Mouse (Mus musculus): ENCODE measurements around the gene Ms4a4d.

Gene Ms4a4d

GRCm38 (mm10) chr19:11574965-11575364, 38.4 kb downstream of the Ms4a4d start:
- DNase-seq (ENCODE audit: low spot score), result no peak

GRCm38 (mm10) chr19:11589205-11589604, 52.6 kb downstream of the Ms4a4d start:
- no peak for DNase-seq (ENCODE audit: low spot score)

GRCm38 (mm10) chr19:11589891-11590449, 53.4 kb downstream of the Ms4a4d start:
- no peak for DNase-seq (ENCODE audit: low spot score)

DNA sequence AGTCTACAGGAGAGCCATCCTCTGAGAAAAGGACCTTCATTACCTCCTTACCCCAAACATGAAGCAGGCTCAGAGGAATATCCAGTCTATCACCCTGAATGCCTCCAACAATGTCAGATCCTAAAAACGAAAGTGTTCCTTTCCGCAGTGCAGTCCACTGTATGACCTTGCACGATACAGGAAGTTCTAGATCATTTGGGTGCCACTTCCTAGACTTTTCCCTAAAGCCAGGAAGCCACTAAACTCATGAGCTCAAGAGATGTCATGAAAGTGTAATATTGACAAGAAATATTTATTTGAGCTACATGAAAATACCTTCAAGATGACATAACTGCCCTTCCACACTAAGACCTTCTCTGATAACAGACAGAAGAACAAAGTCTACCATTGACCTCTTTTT, 64.7 kb downstream of the Ms4a4d start:
- DNase-seq (ENCODE audit: low spot score), result no peak

DNA sequence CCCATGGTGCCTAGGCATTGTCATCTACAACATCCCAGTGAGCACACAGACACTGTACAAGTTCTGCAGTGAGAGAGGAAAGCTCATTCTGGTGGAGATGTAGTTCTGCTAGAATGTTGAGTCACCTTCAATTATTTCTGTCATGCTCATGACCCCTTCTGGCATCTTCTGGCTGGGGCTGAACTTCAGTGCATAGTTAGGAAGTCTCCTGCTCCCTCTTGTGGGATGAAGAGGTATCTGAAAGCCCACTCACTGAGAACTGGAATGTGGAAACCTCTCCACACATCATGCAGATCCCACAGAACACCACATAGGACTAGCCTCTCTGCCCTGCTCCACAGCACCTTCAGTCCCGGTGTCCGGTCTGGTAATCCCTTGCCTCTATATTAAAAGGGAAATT, 65.4 kb downstream of the Ms4a4d start:
- peak; percentile 23 for DNase-seq (ENCODE audit: low spot score)

DNA sequence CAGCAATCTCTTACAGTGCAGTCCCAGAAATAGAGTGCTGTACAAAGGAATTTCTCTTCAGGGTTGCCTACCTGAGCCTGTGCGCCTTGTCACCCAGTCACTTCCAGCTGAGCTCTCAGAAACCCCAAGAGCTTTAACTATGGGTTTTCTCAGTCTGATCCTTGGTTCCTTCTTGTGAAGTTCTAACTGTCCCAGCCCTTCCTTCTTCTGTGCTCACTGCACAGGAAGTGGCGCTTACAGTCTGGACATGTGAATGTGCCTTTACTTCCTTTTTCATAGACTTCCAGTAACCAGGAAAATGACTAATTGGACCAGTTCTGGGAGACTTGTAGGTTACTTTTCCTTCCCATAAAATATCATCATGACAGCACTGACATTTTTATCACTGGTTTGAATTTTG, 68.0 kb downstream of the Ms4a4d start, which contains the start of gene Ms4a6d:
TSS of gene Ms4a6d (minus strand) at position 247 of the 400 bp plus-strand sequence.
- no peak for DNase-seq (ENCODE audit: low spot score)
